Mouse (Mus musculus): ENCODE data around the gene Plekhs1. TPM values are rescaled to one million over a fixed set of nuclear protein-coding genes. Genes with fewer than 3 reads are reported as not detected.

Plekhs1 gene
- not detected for total RNA-seq (2023)

DNA sequence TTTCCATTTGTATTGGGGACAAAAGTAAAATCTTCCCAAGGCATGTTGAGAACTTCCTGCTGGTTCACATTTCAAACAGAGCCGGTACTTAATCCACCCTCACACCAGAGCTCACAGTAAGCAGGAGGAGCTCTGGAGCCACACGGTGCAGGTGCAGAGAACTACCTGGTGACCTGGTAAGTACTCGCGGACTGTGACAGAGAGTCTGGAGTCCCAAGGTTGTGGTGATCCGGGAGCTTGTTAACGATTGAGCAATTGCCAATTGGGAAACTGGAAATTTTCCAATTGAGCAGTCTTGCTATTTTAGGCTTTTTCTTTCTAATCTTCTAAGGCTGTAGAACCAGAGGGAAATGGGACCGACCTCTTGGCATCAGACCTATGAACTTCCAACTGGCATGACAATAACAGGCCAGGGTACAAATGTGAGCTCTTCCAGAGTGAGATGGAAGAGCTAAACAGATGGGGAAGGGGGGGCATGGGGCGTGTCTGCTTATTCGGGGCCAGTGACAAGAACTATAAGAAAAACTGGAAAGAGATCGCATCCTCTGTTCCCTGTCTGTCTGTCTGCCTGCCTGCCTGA is at the start of gene Plekhs1:
TSS of gene Plekhs1 (plus strand) at position 119 of the 580 bp plus-strand sequence.

Other genes with a start within 250 kb of the Plekhs1 start
- not detected for gene Habp2, start 174.5 kb upstream of the Plekhs1 start, total RNA-seq (2023)
- under 1 TPM in 1 of 2 experiments, not detected in 1; 0.18 TPM for gene Nrap, start 71.6 kb upstream of the Plekhs1 start, total RNA-seq (2023)
- gene Casp7, start 64.5 kb upstream of the Plekhs1 start, total RNA-seq (2023), result 10 to 100 TPM; 14.0 to 20.7 TPM
- 1 to 10 TPM; 5.7 to 8.1 TPM for gene Dclre1a, start 86.6 kb downstream of the Plekhs1 start, total RNA-seq (2023)
- 10 to 100 TPM; 23.0 to 25.3 TPM for gene Nhlrc2, start 86.6 kb downstream of the Plekhs1 start, total RNA-seq (2023)

All from T-cell, adult 66 days (primary cell).